Mouse (Mus musculus) kidney, adult 11 months (tissue): ENCODE measurements around the gene Zfp799.
"Not testable (repeated sequence)": the region's sequence is repeated elsewhere in the genome, so short reads cannot be mapped to it uniquely, and the experiment has no call there.

Source experiments
- DNase-seq: peaks from one replicate; pipeline ENCODE4 v3.0.0; 2022

Gene Zfp799

GRCm38 (mm10) chr17:32829540-32830417 lies at the start of gene Zfp799:
Zfp799 (minus strand) TSS chr17:32830261.
- peak; percentile 79 for DNase-seq

DNA sequence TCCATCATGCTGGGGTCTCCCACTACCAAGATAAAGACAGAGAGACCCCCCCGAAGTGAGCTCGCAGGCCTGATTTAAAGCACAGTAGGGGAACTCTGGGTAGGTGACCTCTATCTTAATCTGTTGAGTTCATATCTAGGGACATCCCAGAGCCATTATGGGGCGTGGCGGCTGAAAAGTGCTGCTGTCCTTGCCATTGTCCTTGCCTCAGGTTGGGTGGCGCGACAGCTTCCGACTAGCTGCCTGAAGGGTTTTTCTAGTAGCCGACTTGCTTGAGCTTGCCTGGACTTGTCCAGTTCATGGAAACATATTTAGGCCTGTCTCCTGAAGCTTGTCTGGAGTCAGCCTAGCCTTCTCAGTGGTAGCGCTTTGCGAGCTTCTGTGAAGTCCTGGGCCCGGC lies 48.7 kb upstream of the Zfp799 start:
- DNase-seq = no peak

- DNase-seq = no peak
These were observed 47.6 kb upstream of the Zfp799 start for GRCm38 (mm10) chr17:32877471-32878171.

DNA sequence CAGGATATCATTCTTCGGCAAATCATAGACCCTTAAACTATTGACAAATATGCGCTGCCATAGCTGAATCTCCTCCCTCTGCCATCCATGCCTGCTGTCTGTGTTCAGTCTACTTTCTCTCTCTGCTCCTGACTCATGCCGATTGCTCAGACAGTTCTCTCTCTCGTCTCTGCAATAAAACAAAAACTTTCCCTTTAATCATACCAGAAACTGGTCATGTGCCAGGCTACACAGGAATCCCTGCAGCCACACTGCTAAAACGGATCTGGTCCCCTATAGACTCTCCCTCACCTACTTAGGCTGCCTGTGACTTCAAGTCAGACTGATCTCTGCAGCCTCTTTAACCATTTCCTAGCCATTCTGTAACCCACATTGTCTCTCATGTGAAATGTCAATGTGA lies 42.6 kb upstream of the Zfp799 start:
- DNase-seq = no peak

- DNase-seq = no peak
These were observed 42.0 kb upstream of the Zfp799 start for GRCm38 (mm10) chr17:32872091-32872490.

DNA sequence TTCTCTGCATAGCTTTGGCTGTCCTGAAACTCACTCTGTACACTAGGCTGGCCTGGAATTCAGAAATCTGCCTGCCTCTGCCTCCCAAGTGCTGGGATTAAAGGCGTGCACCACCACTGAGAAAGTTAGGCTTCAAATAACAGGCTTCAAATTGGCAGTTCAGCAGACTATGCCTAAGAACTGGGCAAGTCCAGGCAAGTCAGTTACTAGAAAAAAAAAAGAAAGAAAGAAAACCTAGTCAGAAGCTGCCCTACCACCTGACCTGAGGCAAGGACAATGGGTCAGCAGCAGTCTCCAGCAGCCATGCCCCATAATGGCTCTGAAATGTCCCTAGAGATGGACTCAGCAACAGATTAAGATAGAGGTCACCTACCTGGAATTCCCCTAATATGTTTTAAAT lies 41.4 kb upstream of the Zfp799 start:
- no peak for DNase-seq

GRCm38 (mm10) chr17:32867266-32867665 lies 37.2 kb upstream of the Zfp799 start:
- not testable (repeated sequence) for DNase-seq

GRCm38 (mm10) chr17:32856713-32857112 lies 26.7 kb upstream of the Zfp799 start:
- DNase-seq = not testable (repeated sequence)

- no peak for DNase-seq
These were observed 21.5 kb upstream of the Zfp799 start for GRCm38 (mm10) chr17:32851581-32851980.

GRCm38 (mm10) chr17:32841388-32841787 lies 11.3 kb upstream of the Zfp799 start:
- no peak for DNase-seq

- DNase-seq = no peak
These were observed 9.2 kb upstream of the Zfp799 start for GRCm38 (mm10) chr17:32839083-32839802.

- DNase-seq = no peak
These were observed 339 bp upstream of the Zfp799 start for GRCm38 (mm10) chr17:32830418-32830782.

DNA sequence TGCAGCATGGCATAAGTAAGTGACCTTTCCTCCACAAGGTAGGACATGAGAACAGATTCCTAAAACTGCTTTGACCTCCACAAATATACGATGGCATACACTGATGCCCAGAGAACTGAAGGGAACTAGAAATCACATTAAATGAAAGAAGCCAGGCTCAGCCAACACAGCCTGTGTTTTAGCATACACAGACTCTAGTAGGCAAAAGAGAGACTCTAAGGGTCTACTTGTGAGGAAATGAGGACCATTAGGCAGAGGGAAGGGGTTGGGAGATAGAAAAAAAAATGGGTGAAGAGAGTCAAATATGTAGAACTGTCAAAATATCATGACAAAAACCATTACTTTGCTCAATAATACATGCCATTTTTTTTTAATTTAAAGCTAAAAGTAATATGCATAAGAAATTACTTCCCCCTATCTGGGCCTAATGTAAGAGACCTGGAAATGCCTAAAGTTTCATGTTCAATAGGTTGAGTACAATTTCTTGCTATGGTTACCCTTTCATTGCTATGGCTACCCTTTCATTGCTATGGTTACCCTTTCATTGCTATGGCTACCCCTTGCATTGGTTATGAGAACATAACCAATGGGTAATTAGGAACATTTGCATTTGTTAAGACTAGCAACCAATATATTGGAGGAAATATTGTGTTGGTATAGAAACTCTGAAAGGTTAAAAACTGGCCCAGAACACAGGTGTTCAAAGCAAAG lies 13.8 kb downstream of the Zfp799 start:
- no peak for DNase-seq

DNA sequence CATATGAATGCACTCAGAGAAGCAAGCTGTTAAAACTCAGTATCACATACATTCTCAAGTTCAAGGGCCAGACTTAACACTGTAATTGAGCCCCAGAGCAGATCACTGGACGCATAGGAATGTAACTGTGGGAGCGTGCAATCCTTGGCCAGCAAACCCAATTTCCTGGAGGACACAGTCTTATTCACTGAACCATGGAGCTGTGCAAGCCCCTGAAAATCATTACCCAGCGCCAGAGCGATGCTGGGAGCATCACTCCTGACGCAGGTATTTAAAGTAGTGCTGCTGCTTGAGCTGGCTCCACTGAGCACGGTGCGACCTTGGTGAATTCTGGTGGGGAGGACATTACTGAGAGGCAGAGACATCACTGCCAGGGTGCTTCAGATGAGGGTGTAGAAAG lies 15.9 kb downstream of the Zfp799 start:
- DNase-seq = peak; percentile 69

- DNase-seq = no peak
These were observed 19.4 kb downstream of the Zfp799 start for GRCm38 (mm10) chr17:32810648-32811047.

- DNase-seq = no peak
These were observed 20.3 kb downstream of the Zfp799 start, which contains the start of gene Zfp811 for GRCm38 (mm10) chr17:32809544-32810374. Zfp811 (minus strand) TSS chr17:32809931.

- DNase-seq = no peak
These were observed 21.1 kb downstream of the Zfp799 start for GRCm38 (mm10) chr17:32808921-32809320.

DNA sequence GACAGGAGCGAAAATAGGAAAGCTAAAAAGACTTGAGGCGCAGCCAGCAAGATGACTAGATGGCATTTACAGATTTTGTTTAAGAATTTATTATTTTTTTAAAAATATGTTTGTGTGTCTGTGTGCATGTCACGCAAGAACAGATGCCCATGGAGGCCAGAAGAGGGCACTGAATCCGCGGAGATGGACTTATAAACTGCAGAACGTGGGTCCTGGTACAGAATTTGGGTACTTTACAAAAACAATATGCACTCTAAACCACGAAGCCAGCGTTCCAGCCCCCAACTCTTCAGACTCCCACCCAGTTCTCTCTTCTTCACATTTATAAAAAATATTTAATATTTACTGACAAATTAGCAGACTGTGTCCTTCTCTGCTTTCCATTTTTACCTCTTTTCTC lies 40.8 kb downstream of the Zfp799 start:
- no peak for DNase-seq

GRCm38 (mm10) chr17:32788576-32788975 lies 41.5 kb downstream of the Zfp799 start:
- no peak for DNase-seq

DNA sequence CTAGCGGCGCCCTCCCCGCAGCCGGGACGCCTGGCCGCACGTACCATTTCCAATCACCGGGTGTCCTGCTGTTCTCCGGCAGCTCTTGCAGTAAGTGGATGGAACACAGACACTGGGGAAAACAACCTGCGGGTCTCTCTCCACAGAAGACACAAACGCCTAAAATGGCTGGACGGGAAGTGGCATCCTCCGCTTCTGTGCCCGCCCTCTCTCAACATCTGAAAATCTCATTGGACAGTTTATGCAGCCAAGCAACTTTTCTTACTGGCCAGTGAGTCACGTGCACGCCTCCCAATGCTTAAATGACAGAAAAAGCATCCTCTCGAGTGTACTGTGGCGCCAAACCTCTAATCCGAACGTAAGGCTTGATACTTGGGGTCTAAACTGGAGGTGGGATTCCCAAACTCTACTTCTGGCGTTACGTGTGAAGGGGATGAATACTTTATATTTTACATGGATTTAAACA lies 41.9 kb downstream of the Zfp799 start, which contains the start of gene Zfp871:
Gene Zfp871 (minus strand): TSS at position 194 of the 466 bp plus-strand sequence.
- peak; percentile 92 for DNase-seq

- peak; percentile 51 for DNase-seq
These were observed 42.5 kb downstream of the Zfp799 start for GRCm38 (mm10) chr17:32787436-32788093.
